ENCODE assay signal across 19 mouse cellular contexts in genomic region chr10:117993809-117994208, GRCm38 (mm10).
A peak's percentile ranks its signal among the peaks of the same experiment; 100 is the strongest.
DNase-seq lines count a peak whose midpoint lies in the region; ATAC-seq and TF ChIP-seq lines count a peak whose summit lies in the region.
"Had no signal": no experiment of that assay in that cellular context is flagged by ENCODE, and none has a peak within 500 bp of the region (broad histone marks: within the 10 kb centered on the region; RNA-seq: fewer than 3 reads in every experiment).

No protein-coding gene starts in this region.

- intact Hi-C loops in left cerebral cortex, adult 2 months (cut with DNase I) = no loop called here

- WGBS in neural tube, embryonic 13.5 days = 91% methylated on average over 3 of the region's 3 CpGs
- WGBS in hindbrain, embryonic 13.5 days = 91% methylated on average over 3 of the region's 3 CpGs

- no peaks in the 10 kb centered on the region for H3K9me3 ChIP-seq in neural tube, embryonic 13.5 days
- no peaks in the 10 kb centered on the region for H3K9me3 ChIP-seq in hindbrain, embryonic 13.5 days
- H3K9me3 ChIP-seq: embryonic facial prominence, embryonic 13.5 days; heart, embryonic 15.5 days; limb, embryonic 13.5 days; lung, embryonic 15.5 days; midbrain, embryonic 13.5 days had no signal

- TF ChIP-seq CTCF in left cerebral cortex, adult 2 months (IDR thresholded peaks at IDR 0.05) = no peak

- DNase-seq in neural tube, embryonic 10.5 days (ENCODE audit: extremely low spot score, low spot score) = no peak
- peak; percentile 38 for DNase-seq in adrenal gland, postnatal 14 days
- no peak for DNase-seq in left cerebral cortex, adult 2 months (ENCODE audit: extremely low spot score in 1 of 2, low spot score in 2 of 2)
- DNase-seq in layer of hippocampus, postnatal 14 days (ENCODE audit: low spot score in 2 of 2) = no peak
- DNase-seq: cerebellum, adult 8-10 months; heart, adult 11 months; heart, postnatal 4 days; thymus, postnatal 25 days had no signal

- H3K27ac ChIP-seq in neural tube, embryonic 13.5 days (replicated peaks) = no peak overlapping the region
- no peak overlapping the region for H3K27ac ChIP-seq in left cerebral cortex, adult 2 months
- no peak overlapping the region for H3K27ac ChIP-seq in hindbrain, embryonic 13.5 days
- H3K27ac ChIP-seq: embryonic facial prominence, embryonic 13.5 days; heart, embryonic 15.5 days; limb, embryonic 13.5 days; liver, embryonic 14.5 days; lung, embryonic 15.5 days; midbrain, embryonic 13.5 days had no signal

- no peak overlapping the region for H3K4me3 ChIP-seq in neural tube, embryonic 13.5 days
- H3K4me3 ChIP-seq in left cerebral cortex, adult 2 months = no peak overlapping the region
- H3K4me3 ChIP-seq in hindbrain, embryonic 13.5 days = no peak overlapping the region
- H3K4me3 ChIP-seq: embryonic facial prominence, embryonic 13.5 days; heart, embryonic 15.5 days; limb, embryonic 13.5 days; lung, embryonic 15.5 days; midbrain, embryonic 13.5 days had no signal

- H3K9ac ChIP-seq in neural tube, embryonic 13.5 days = no peak overlapping the region
- H3K9ac ChIP-seq in hindbrain, embryonic 13.5 days = no peak overlapping the region
- H3K9ac ChIP-seq: embryonic facial prominence, embryonic 13.5 days; heart, embryonic 15.5 days; limb, embryonic 13.5 days; liver, embryonic 14.5 days; lung, embryonic 15.5 days; midbrain, embryonic 13.5 days had no signal

- no peak for ATAC-seq in neural tube, embryonic 13.5 days (ENCODE audit: low read depth)
- ATAC-seq in megakaryocyte, adult 5-6 weeks (ENCODE audit: poor library complexity, severe bottlenecking) = peak; percentile 84
- no peak for ATAC-seq in hindbrain, embryonic 13.5 days (ENCODE audit: low FRiP score)
- ATAC-seq: intestine, embryonic 16.5 days; midbrain, embryonic 13.5 days had no signal

- H3K4me1 ChIP-seq in neural tube, embryonic 13.5 days (replicated peaks) = peaks cover 22% of the 10 kb centered on the region
- H3K4me1 ChIP-seq in hindbrain, embryonic 13.5 days (replicated peaks) = peaks cover 14% of the 10 kb centered on the region
- H3K4me1 ChIP-seq: heart, embryonic 15.5 days; lung, embryonic 15.5 days had no signal

- H3K36me3 ChIP-seq in neural tube, embryonic 13.5 days = no peaks in the 10 kb centered on the region
- H3K36me3 ChIP-seq in hindbrain, embryonic 13.5 days = no peaks in the 10 kb centered on the region
- H3K36me3 ChIP-seq: embryonic facial prominence, embryonic 13.5 days; G1E; heart, embryonic 15.5 days; limb, embryonic 13.5 days; lung, embryonic 15.5 days; midbrain, embryonic 13.5 days had no signal

- H3K4me2 ChIP-seq in neural tube, embryonic 13.5 days = 0 out of 2 replicates have a peak overlapping the region, but pooled peaks have one; percentile 37
- H3K4me2 ChIP-seq in hindbrain, embryonic 13.5 days = no peak overlapping the region
- H3K4me2 ChIP-seq: embryonic facial prominence, embryonic 13.5 days; heart, embryonic 15.5 days; limb, embryonic 13.5 days; lung, embryonic 15.5 days; midbrain, embryonic 13.5 days had no signal

- no peaks in the 10 kb centered on the region for H3K27me3 ChIP-seq in neural tube, embryonic 13.5 days
- 0 out of 2 replicates have a peak, but pooled peaks cover 4% of the 10 kb centered on the region for H3K27me3 ChIP-seq in hindbrain, embryonic 13.5 days
- H3K27me3 ChIP-seq: embryonic facial prominence, embryonic 13.5 days; heart, embryonic 15.5 days; limb, embryonic 13.5 days; lung, embryonic 15.5 days had no signal
